Mouse (Mus musculus) Patski (cell line): ENCODE results near the gene Nhp2. TPM values are rescaled to one million over a fixed set of nuclear protein-coding genes. Genes with fewer than 3 reads are reported as not detected.
"Not testable (repeated sequence)": the region's sequence is repeated elsewhere in the genome, so short reads cannot be mapped to it uniquely, and the experiment has no call there.

ENCODE experiments used
- ATAC-seq: fragments of 100-300 bp; one replicate; pipeline ENCODE4 v1.8.0; 2021
- CTCF ChIA-PET: fragments of 350-600 bp; sonication (Branson Sonifier 250); formaldehyde crosslinking; loops from one replicate; lab custom pipeline; 2022; ENCODE audit warnings: inconsistent platforms; lab: Charles Lee
- POLR2A ChIA-PET: fragments of 350-600 bp; sonication (Branson Sonifier 250); formaldehyde crosslinking; loops from one replicate; lab custom pipeline; 2022; ENCODE audit warnings: antibody characterized with exemption, inconsistent platforms; lab: Charles Lee
- DNase-seq: peaks from one replicate; pipeline ENCODE4 v3.0.0-alpha.2; 2011; ENCODE audit warnings: low read depth, low spot score
- H3K27me3 ChIP-seq: fragments of 371-371 bp; one replicate; pipeline ENCODE4 v1.5.1; 2021
- CTCF ChIP-seq: fragments of 100-300 bp; IDR thresholded peaks from one replicate; pipeline ENCODE4 v1.5.1; 2021
- in situ Hi-C: fragments of 300-500 bp; cut with MboI; formaldehyde crosslinking; loops from 3 replicates; pipeline ENCODE4 v1.11.1; 2018; ENCODE audit warnings: low pct_unique_long_range_greater_than_20kb, mixed read lengths
- polyA plus RNA-seq: library from polyadenylated mRNA; unstranded; gene quantifications from one replicate; pipeline ENCODE4 v1.2.3, GENCODE M21; 2021

Nhp2 gene
- polyA plus RNA-seq, 1 experiment from 2014 or later, result 69.0 TPM

GRCm38 (mm10) chr11:51615601-51616000 is 3.9 kb upstream of the Nhp2 start:
- CTCF ChIA-PET, result interaction anchor here (0.7 to 7.7 kb wide), 6 partner anchors 9 to 72 kb away, joined by 3 to 61 read pairs (median 5); partner anchors contain the start of genes 0610009B22Rik and Hnrnpab
- no peak for TF ChIP-seq CTCF
- ATAC-seq (peak; percentile 81), DNase-seq (no peak)
- POLR2A ChIA-PET, result interaction anchor here (0.6 to 2.3 kb wide), 5 partner anchors 9 to 137 kb away, joined by 3 to 9 read pairs (median 4); partner anchors contain the start of gene Hnrnpab
- in situ Hi-C loops, result loop anchor here (5.0 kb wide), 2 partner anchors 67 to 172 kb away; no protein-coding TSS in a partner anchor
- H3K27me3 ChIP-seq, result no peaks in the 10 kb centered on the region

GRCm38 (mm10) chr11:51616113-51616512 is 3.4 kb upstream of the Nhp2 start:
- not testable (repeated sequence) for DNase-seq, H3K27me3 ChIP-seq, ATAC-seq
- CTCF ChIA-PET, result interaction anchor here (1.5 to 7.7 kb wide), 4 partner anchors 10 to 72 kb away, joined by 3 to 61 read pairs (median 20); partner anchors contain the start of genes 0610009B22Rik and Hnrnpab
- in situ Hi-C loops, result loop anchor here (5.0 kb wide), 2 partner anchors 66 to 171 kb away; no protein-coding TSS in a partner anchor
- POLR2A ChIA-PET, result interaction anchor here (0.6 to 2.3 kb wide), 6 partner anchors 9 to 1415 kb away, joined by 3 to 9 read pairs (median 4); partner anchors contain the start of gene Hnrnpab

GRCm38 (mm10) chr11:51617693-51618092 is 1.8 kb upstream of the Nhp2 start:
- DNase-seq (no peak), ATAC-seq (no peak)
- ChIA-PET POLR2A (interaction anchor here (1.2 to 1.6 kb wide), 2 partner anchors 71 to 149 kb away, joined by 3 to 4 read pairs; partner anchors contain the start of gene 0610009B22Rik), CTCF (interaction anchor here (1.1 to 7.7 kb wide), 7 partner anchors 11 to 161 kb away, joined by 3 to 61 read pairs (median 7); partner anchors contain the start of genes 0610009B22Rik and Hnrnpab)
- TF ChIP-seq CTCF, result no peak
- H3K27me3 ChIP-seq, result no peaks in the 10 kb centered on the region
- in situ Hi-C loops, result loop anchor here (5.0 kb wide), 2 partner anchors 65 to 170 kb away; no protein-coding TSS in a partner anchor

DNA sequence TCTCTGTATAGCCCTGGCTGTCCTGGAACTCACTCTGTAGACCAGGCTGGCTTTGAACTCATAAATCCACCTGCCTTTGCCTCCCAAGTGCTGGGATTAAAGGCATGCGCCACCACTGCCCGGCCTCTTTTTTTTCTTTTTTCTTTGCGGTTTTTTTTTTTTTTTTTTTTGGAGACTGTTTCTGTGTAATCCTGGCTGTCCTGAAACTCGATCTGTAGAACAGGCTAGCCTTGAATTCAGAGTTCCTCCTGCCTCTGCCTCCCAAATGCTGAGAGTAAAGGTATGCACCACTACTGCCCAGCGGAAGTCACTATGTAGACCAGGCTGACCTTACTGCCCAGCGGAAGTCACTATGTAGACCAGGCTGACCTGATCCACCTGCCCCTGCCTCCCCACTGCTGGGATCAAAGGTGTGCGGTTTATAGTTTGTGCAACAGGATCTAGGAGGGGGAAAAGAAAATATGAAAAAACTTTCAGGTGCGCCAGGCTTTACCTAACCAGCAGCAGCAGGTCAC is 584 bp upstream of the Nhp2 start:
- ATAC-seq, result no peak
- TF ChIP-seq CTCF, result no peak
- DNase-seq, result no peak
- no peaks in the 10 kb centered on the region for H3K27me3 ChIP-seq
- POLR2A ChIA-PET, result interaction anchor here (1.6 kb wide), 1 partner anchor 70 kb away, joined by 4 read pairs; the partner anchor contains the start of gene 0610009B22Rik
- in situ Hi-C loops, result loop anchor here (5.0 kb wide), 2 partner anchors 63 to 168 kb away; no protein-coding TSS in a partner anchor
- CTCF ChIA-PET, result interaction anchor here (1.0 to 7.7 kb wide), 4 partner anchors 10 to 69 kb away, joined by 3 to 61 read pairs (median 18); partner anchors contain the start of gene 0610009B22Rik

DNA sequence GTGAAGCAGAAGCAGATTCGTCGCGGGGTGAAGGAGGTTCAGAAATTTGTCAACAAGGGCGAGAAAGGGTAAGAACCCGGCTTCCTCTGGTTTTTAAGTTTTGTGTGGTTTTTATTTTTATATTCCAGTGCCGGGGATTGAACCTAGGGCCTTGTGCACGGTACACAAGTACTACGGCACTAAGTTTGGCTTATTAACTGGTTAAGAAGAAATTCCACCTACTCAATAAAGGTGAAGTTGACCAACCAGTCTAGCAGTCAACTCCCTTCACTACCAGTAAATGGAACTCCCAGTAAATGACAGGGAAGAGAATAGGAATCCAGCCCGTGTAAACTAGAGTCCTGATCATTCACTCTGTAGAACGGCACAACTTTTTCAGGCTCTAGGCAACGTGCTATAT is 549 bp downstream of the Nhp2 start:
- no peak for TF ChIP-seq CTCF

DNA sequence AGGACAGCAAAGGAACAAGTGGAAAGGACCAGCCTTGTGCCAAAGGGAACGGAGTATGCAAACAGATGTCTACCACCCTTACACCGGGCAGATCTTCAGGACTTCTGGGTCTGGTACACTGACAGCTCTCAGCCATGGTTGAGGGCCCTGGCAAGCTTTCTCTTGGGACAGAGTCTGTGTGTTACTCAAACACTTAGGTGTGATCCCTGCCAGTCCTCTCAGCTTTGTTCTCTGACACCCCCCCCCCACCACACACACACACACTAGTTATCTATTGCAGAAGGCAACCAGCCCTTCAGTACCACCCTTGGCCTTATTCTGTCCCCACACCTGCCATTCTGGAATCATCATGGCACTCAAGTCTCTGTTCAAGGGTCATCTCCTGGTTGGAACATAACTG is 2.2 kb downstream of the Nhp2 start:
- ATAC-seq (no peak), DNase-seq (no peak)
- TF ChIP-seq CTCF, result no peak
- POLR2A ChIA-PET, result interaction anchor here (0.6 to 2.1 kb wide), 4 partner anchors 15 to 156 kb away, joined by 3 to 5 read pairs (median 4); partner anchors contain the start of gene Hnrnpab
- in situ Hi-C loops, result no loop called here
- CTCF ChIA-PET, result interaction anchor here (1.0 kb wide), 1 partner anchor 70 kb away, joined by 3 read pairs; no protein-coding TSS in a partner anchor
- no peaks in the 10 kb centered on the region for H3K27me3 ChIP-seq

More for the DNA sequence above, 549 bp downstream of the Nhp2 start:
- CTCF ChIA-PET, result interaction anchor here (7.7 kb wide), 1 partner anchor 61 kb away, joined by 61 read pairs; no protein-coding TSS in a partner anchor
- POLR2A ChIA-PET, result no interaction called here
- in situ Hi-C loops, result no loop called here
- H3K27me3 ChIP-seq, result no peaks in the 10 kb centered on the region
- ATAC-seq (no peak), DNase-seq (no peak)

DNA sequence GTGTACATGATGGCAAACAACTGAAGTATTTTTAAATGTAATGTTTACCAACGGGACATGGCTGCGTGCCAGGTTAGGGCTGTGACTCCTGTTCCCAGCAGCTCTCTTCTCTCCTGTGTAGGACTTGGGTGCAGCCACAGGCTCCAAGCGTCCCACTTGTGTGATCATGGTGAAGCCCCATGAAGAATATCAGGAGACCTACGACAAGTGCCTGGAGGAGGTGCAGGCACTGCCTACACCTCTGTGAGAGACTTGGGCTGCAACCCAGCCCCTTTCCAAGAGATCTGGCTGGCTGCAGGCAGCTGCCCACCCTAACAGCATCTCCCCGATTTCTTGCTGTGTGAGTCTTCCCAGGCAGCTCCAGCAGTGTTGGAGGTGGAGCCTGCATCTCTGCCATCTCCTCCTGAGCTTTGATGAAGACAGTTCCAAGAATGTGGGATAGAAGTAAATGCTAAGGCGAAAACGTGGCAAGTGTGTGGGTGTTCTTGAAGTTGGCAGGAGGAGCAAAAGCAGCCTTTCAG is 3.5 kb downstream of the Nhp2 start:
- POLR2A ChIA-PET, result interaction anchor here (1.0 to 2.1 kb wide), 2 partner anchors 16 to 62 kb away, joined by 3 to 5 read pairs; partner anchors contain the start of gene Hnrnpab
- no peak for DNase-seq
- no peak for TF ChIP-seq CTCF
- CTCF ChIA-PET, result interaction anchor here (0.9 kb wide), 1 partner anchor 172 kb away, joined by 3 read pairs; no protein-coding TSS in a partner anchor
- ATAC-seq, result no peak
- no peaks in the 10 kb centered on the region for H3K27me3 ChIP-seq
- in situ Hi-C loops, result no loop called here

DNA sequence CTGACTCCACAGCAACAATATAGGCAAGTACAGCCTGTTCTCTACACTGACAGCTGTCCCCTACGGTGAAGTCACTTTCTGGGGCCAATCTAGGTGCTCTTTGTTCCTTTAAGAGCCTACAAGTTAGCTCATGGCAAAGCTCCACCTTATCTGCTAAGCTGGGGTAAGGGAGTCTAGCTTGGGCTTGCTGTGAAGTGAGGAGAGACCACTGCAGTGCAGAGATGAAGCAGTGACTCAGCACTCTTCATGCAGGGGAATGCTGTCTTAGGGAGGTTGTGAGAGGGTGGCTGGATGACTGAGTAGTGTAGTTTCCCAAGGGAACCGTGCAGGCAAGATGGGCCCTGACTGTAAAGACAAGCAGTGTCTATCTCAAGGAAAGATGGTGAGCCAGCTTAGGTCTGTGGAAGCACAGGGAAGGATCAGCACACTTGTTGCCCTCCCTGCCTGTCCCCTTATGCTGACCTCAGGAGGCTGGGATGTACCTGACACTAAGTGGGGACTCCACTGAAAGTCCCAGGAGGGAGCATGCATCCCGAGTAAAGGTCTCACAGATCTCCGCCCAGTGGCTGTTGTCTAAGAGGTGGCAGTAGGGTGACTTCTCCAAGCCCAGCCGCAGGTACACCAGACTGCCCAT is 5.8 kb downstream of the Nhp2 start:
- in situ Hi-C loops, result no loop called here
- ChIA-PET CTCF (interaction anchor here (1.5 kb wide), 1 partner anchor 11 kb away, joined by 4 read pairs; the partner anchor contains the start of gene Rmnd5b), POLR2A (interaction anchor here (0.5 kb wide), 1 partner anchor 61 kb away, joined by 3 read pairs; no protein-coding TSS in a partner anchor)
- H3K27me3 ChIP-seq, result no peaks in the 10 kb centered on the region
- TF ChIP-seq CTCF, result no peak
- no peak for DNase-seq
- ATAC-seq, result no peak

GRCm38 (mm10) chr11:51627425-51627824 is 7.9 kb downstream of the Nhp2 start:
- DNase-seq (no peak), ATAC-seq (no peak)
- ChIA-PET CTCF (interaction anchor here (1.0 kb wide), 1 partner anchor 54 kb away, joined by 3 read pairs; no protein-coding TSS in a partner anchor), POLR2A (no interaction called here)
- no peak for TF ChIP-seq CTCF
- no peaks in the 10 kb centered on the region for H3K27me3 ChIP-seq
- in situ Hi-C loops, result no loop called here

GRCm38 (mm10) chr11:51627907-51628306 is 8.4 kb downstream of the Nhp2 start:
- no peak for TF ChIP-seq CTCF
- no peak for DNase-seq
- POLR2A ChIA-PET, result no interaction called here
- in situ Hi-C loops, result no loop called here
- CTCF ChIA-PET, result interaction anchor here (1.0 kb wide), 1 partner anchor 53 kb away, joined by 3 read pairs; no protein-coding TSS in a partner anchor
- no peaks in the 10 kb centered on the region for H3K27me3 ChIP-seq
- no peak for ATAC-seq
